Mouse (Mus musculus) lung, postnatal 10 days (tissue): Measurements from ENCODE around the gene Gm6465.
"Not testable (repeated sequence)": the region's sequence is repeated elsewhere in the genome, so short reads cannot be mapped to it uniquely, and the experiment has no call there.

Experiments
- DNase-seq: peaks from one replicate; pipeline ENCODE4 v3.0.0; 2021

Gm6465 gene

DNA sequence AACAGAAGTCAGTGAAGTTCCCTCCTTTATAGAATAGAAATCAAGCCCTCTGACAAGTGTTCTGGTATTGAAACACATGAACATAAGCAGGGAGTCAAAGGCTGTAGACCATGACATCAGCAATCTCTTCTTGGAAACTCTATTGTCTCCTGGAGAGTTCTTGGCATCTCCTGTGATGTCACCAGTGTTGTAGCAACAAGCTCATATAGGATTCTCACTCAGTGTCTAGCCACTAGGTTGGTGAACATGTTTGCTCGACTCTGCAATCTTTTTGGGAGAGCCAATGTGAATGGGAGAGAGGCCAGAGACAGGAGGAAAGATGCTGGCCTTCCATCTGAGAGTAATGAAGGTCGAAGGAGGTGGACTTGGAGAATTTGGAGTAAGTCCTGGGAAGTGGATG lies at the start of gene Gm6465:
Gene Gm6465, plus strand, starts transcription at position 301 of the 400 bp plus-strand sequence.
- DNase-seq, result not testable (repeated sequence)

DNA sequence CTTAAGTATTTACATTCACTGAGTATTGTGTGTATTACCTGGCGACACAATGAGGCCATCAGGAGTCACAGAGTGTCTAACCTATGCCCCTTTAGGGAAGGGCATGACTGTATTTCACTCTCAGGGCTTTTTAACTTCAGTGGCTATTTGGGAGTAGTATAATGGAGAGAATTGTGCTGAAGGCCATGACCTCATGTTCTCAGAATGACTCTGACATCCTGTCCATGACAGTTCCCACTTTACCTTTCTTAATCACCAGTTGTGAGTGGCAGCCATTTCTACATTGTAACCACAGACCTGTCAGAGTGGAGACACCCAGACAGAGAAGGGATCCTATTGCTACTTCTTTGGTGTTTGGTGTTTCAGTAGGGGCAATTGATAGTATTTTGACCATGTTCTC lies 485 bp downstream of the Gm6465 start:
- not testable (repeated sequence) for DNase-seq

DNA sequence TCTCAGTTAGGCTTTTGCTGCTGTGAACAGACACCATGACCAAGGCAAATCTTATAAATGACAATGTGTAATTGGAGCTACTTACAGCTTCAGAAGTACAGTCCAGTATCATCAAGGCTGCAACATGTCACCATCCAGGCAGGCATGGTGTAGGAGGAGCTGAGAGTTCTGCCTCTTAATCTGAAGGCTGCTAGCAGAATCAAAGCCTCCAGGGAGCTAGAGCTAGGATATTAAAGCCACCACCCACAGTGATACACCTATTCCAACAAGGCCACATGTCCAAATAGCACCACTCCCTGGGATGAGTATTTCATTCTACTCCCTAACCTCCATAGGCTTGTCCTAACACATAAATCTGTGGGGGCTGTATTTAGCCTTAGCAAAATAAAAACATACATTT lies 12.6 kb downstream of the Gm6465 start:
- DNase-seq, result not testable (repeated sequence)
